Mouse (Mus musculus) spleen, adult 2 months (tissue): Measurements from ENCODE around the gene Olfr1176. TPM values are rescaled to one million over a fixed set of nuclear protein-coding genes. Genes with fewer than 3 reads are reported as not detected.

Experiments
- DNase-seq, 2 experiments: peaks; one replicate each; pipeline versions ENCODE4 v3.0.0 to v3.0.0-alpha.2; 2012 to 2021; ENCODE audit warnings: low spot score in 2 of 2, low read depth in 1 of 2
- H3K27ac ChIP-seq: fragments of 200-500 bp; 2 replicates; pipeline ENCODE4 v1.5.1; 2012; ENCODE audit warnings: low read length, inconsistent platforms; ENCODE audit not compliant: insufficient read depth
- H3K27me3 ChIP-seq: fragments of 200-500 bp; 2 replicates; pipeline ENCODE4 v1.6.1; 2012; ENCODE audit warnings: mild to moderate bottlenecking, moderate library complexity, low read length, inconsistent platforms; ENCODE audit not compliant: control insufficient read depth, insufficient read depth
- H3K36me3 ChIP-seq: fragments of 200-500 bp; 2 replicates; pipeline ENCODE4 v1.6.1; 2012; ENCODE audit warnings: mild to moderate bottlenecking, low read length, inconsistent platforms; ENCODE audit not compliant: control insufficient read depth, insufficient read depth
- H3K4me1 ChIP-seq: fragments of 200-500 bp; 2 replicates; pipeline ENCODE4 v1.6.1; 2011; ENCODE audit warnings: inconsistent platforms; ENCODE audit not compliant: control insufficient read depth, insufficient read depth, insufficient read length
- H3K4me3 ChIP-seq: fragments of 200-500 bp; 2 replicates; pipeline ENCODE4 v1.5.1; 2011; ENCODE audit warnings: mild to moderate bottlenecking, inconsistent platforms; ENCODE audit not compliant: insufficient read depth, insufficient read length; ENCODE audit errors: extremely low read depth
- CTCF ChIP-seq: fragments of 200-500 bp; IDR thresholded peaks from 2 replicates; pipeline ENCODE4 v1.5.1; 2011; ENCODE audit warnings: mild to moderate bottlenecking, inconsistent platforms; ENCODE audit not compliant: insufficient read depth, insufficient read length, insufficient replicate concordance; ENCODE audit errors: extremely low read depth
- POLR2A ChIP-seq: fragments of 200-500 bp; IDR thresholded peaks from 2 replicates; pipeline ENCODE4 v1.6.1; 2011; ENCODE audit warnings: low read depth, low read length, inconsistent platforms
- WGBS: fragments of 180-500 bp; shearing (Covaris S2); methylation state at CpG from one replicate; pipeline ENCODE4 v1.1.7; 2018; 5-methylcytosine and 5-hydroxymethylcytosine counted together
- polyA plus RNA-seq: library from polyadenylated mRNA; depleted of rRNA; stranded (reverse); fragments of >200 nt; gene quantifications from 2 replicates; pipeline ENCODE4 v1.2.3, GENCODE M21; 2012; rRNA removed

The Olfr1176 gene
- not detected in 2 replicates for polyA plus RNA-seq

GRCm38 (mm10) chr2:88336421-88336820, at the start of gene Olfr1176:
Olfr1176 (plus strand) TSS chr2:88336721.
- H3K36me3 ChIP-seq = no peaks in the 10 kb centered on the region
- TF ChIP-seq CTCF (no peak), POLR2A (no peak)
- 77% methylated on average over 1 of the region's 1 CpGs for WGBS
- DNase-seq = no peak
- no peaks in the 10 kb centered on the region for H3K4me1 ChIP-seq
- H3K4me3 ChIP-seq = no peak within 1 kb of the TSS
- no peaks in the 10 kb centered on the region for H3K27me3 ChIP-seq
- no peak within 1 kb of the TSS for H3K27ac ChIP-seq

GRCm38 (mm10) chr2:88315035-88315434, 21.5 kb upstream of the Olfr1176 start, which contains the start of gene Olfr1174-ps:
Olfr1174-ps (minus strand) TSS chr2:88315135.
- WGBS = 87% methylated on average over 4 of the region's 4 CpGs
- TF ChIP-seq POLR2A (no peak), CTCF (no peak)
- H3K36me3 ChIP-seq = no peaks in the 10 kb centered on the region
- no peaks in the 10 kb centered on the region for H3K27me3 ChIP-seq
- no peak for DNase-seq
- H3K4me1 ChIP-seq = no peaks in the 10 kb centered on the region
- no peak within 1 kb of the TSS for H3K27ac ChIP-seq
- H3K4me3 ChIP-seq = no peak within 1 kb of the TSS

GRCm38 (mm10) chr2:88327115-88327514, 9.4 kb upstream of the Olfr1176 start, which contains the start of gene Olfr1175-ps:
Olfr1175-ps (minus strand) TSS chr2:88327215.
- no peak for DNase-seq
- Histone ChIP-seq H3K27me3 (no peaks in the 10 kb centered on the region), H3K4me3 (no peak within 1 kb of the TSS), H3K27ac (no peak within 1 kb of the TSS), H3K36me3 (no peaks in the 10 kb centered on the region), H3K4me1 (no peaks in the 10 kb centered on the region)
- TF ChIP-seq POLR2A (no peak), CTCF (no peak)
- 88% methylated on average over 2 of the region's 2 CpGs for WGBS

- H3K27ac ChIP-seq = no peak within 1 kb of the TSS
- H3K4me1 ChIP-seq = no peaks in the 10 kb centered on the region
- no peak for DNase-seq
- no peaks in the 10 kb centered on the region for H3K27me3 ChIP-seq
- H3K36me3 ChIP-seq = no peaks in the 10 kb centered on the region
- no peak within 1 kb of the TSS for H3K4me3 ChIP-seq
- WGBS = 84% methylated on average over 1 of the region's 1 CpGs
- no peak for TF ChIP-seq POLR2A
Observed at GRCm38 (mm10) chr2:88346392-88346791, 9.9 kb downstream of the Olfr1176 start, which contains the start of gene Olfr1177-ps. Olfr1177-ps (minus strand) TSS chr2:88346492.

GRCm38 (mm10) chr2:88356304-88356703, 19.8 kb downstream of the Olfr1176 start:
- TF ChIP-seq CTCF = no peak
- no peak for TF ChIP-seq POLR2A
- no peak for DNase-seq
- H3K4me1 ChIP-seq = no peaks in the 10 kb centered on the region
- WGBS = 7% methylated on average over 2 of the region's 2 CpGs
- no peak overlapping the region for H3K4me3 ChIP-seq
- no peak overlapping the region for H3K27ac ChIP-seq
- H3K36me3 ChIP-seq = no peaks in the 10 kb centered on the region
- no peaks in the 10 kb centered on the region for H3K27me3 ChIP-seq

- no peak within 1 kb of the TSS for H3K4me3 ChIP-seq
- H3K4me1 ChIP-seq = no peaks in the 10 kb centered on the region
- DNase-seq = no peak
- H3K27ac ChIP-seq = no peak within 1 kb of the TSS
- TF ChIP-seq CTCF (no peak), POLR2A (no peak)
- 89% methylated on average over 1 of the region's 1 CpGs for WGBS
- no peaks in the 10 kb centered on the region for H3K27me3 ChIP-seq
- H3K36me3 ChIP-seq = no peaks in the 10 kb centered on the region
Observed at GRCm38 (mm10) chr2:88386762-88387161, 50.2 kb downstream of the Olfr1176 start, which contains the start of gene Olfr1178. Olfr1178 (plus strand) TSS chr2:88387062.

Other genes with a start within 250 kb of the Olfr1176 start
- gene Olfr1164, start 242.8 kb upstream of the Olfr1176 start, polyA plus RNA-seq = not detected in 2 replicates
- gene Olfr1166, start 208.4 kb upstream of the Olfr1176 start, polyA plus RNA-seq = not detected in 2 replicates
- gene Olfr1167, start 181.5 kb upstream of the Olfr1176 start, polyA plus RNA-seq = not detected in 2 replicates
- not detected in 2 replicates for gene Olfr1168, start 154.8 kb upstream of the Olfr1176 start, polyA plus RNA-seq
- not detected in 2 replicates for gene Olfr1170, start 108.4 kb upstream of the Olfr1176 start, polyA plus RNA-seq
- gene Olfr1173, start 56.8 kb upstream of the Olfr1176 start, polyA plus RNA-seq = not detected in 2 replicates
- gene Olfr1174-ps, start 21.6 kb upstream of the Olfr1176 start, polyA plus RNA-seq = not detected in 2 replicates
- not detected in 2 replicates for gene Olfr1175-ps, start 9.5 kb upstream of the Olfr1176 start, polyA plus RNA-seq
- gene Olfr1177-ps, start 9.8 kb downstream of the Olfr1176 start, polyA plus RNA-seq = not detected in 2 replicates
- gene Olfr1178, start 50.3 kb downstream of the Olfr1176 start, polyA plus RNA-seq = not detected in 2 replicates
- not detected in 2 replicates for gene Olfr1179, start 69.7 kb downstream of the Olfr1176 start, polyA plus RNA-seq
- not detected in 2 replicates for gene Olfr1180, start 82.4 kb downstream of the Olfr1176 start, polyA plus RNA-seq
- not detected in 2 replicates for gene Olfr1181, start 89.5 kb downstream of the Olfr1176 start, polyA plus RNA-seq
- gene Gm13757, start 112.4 kb downstream of the Olfr1176 start, polyA plus RNA-seq = not detected in 2 replicates
- gene Olfr1183, start 118.1 kb downstream of the Olfr1176 start, polyA plus RNA-seq = not detected in 2 replicates
- not detected in 2 replicates for gene Olfr1184, start 146.9 kb downstream of the Olfr1176 start, polyA plus RNA-seq
- gene Olfr1185-ps1, start 156.6 kb downstream of the Olfr1176 start, polyA plus RNA-seq = not detected in 2 replicates
- gene Olfr1186, start 181.8 kb downstream of the Olfr1176 start, polyA plus RNA-seq = not detected in 2 replicates
- not detected in 2 replicates for gene Olfr1188, start 220.2 kb downstream of the Olfr1176 start, polyA plus RNA-seq
- gene Olfr1189, start 249.7 kb downstream of the Olfr1176 start, polyA plus RNA-seq = not detected in 2 replicates